Mouse (Mus musculus) macrophage (primary cell): ENCODE measurements around the gene Ninj1. TPM values are rescaled to one million over a fixed set of nuclear protein-coding genes. Genes with fewer than 3 reads are reported as not detected.

ENCODE experiments used
- H3K27ac ChIP-seq: fragments of 350-480 bp; formaldehyde crosslinking; 2 replicates; pipeline ENCODE4 v1.9.0; 2021
- H3K36me3 ChIP-seq: fragments of 350-480 bp; formaldehyde crosslinking; 2 replicates; pipeline ENCODE4 v1.9.0; 2021; ENCODE audit errors: inconsistent target
- H3K4me3 ChIP-seq: fragments of 350-480 bp; formaldehyde crosslinking; 2 replicates; pipeline ENCODE4 v1.9.0; 2021; ENCODE audit errors: inconsistent target
- H3K79me2 ChIP-seq: fragments of 350-480 bp; formaldehyde crosslinking; 2 replicates; pipeline ENCODE4 v1.9.0; 2021; ENCODE audit errors: inconsistent target
- WGBS: methylation state at CpG from one replicate; pipeline ENCODE4 v1.1.7; 2026; ENCODE audit warnings: inconsistent platforms; ENCODE audit not compliant: missing documents; 5-methylcytosine and 5-hydroxymethylcytosine counted together
- polyA plus RNA-seq: library from polyadenylated mRNA; stranded (reverse); fragments of 250-400 nt; gene quantifications from 3 replicates; pipeline ENCODE4 v1.2.4, GENCODE M21; 2018; ENCODE audit warnings: inconsistent platforms

The Ninj1 gene
- polyA plus RNA-seq, 1 experiment from 2014 or later, result 332 TPM

DNA sequence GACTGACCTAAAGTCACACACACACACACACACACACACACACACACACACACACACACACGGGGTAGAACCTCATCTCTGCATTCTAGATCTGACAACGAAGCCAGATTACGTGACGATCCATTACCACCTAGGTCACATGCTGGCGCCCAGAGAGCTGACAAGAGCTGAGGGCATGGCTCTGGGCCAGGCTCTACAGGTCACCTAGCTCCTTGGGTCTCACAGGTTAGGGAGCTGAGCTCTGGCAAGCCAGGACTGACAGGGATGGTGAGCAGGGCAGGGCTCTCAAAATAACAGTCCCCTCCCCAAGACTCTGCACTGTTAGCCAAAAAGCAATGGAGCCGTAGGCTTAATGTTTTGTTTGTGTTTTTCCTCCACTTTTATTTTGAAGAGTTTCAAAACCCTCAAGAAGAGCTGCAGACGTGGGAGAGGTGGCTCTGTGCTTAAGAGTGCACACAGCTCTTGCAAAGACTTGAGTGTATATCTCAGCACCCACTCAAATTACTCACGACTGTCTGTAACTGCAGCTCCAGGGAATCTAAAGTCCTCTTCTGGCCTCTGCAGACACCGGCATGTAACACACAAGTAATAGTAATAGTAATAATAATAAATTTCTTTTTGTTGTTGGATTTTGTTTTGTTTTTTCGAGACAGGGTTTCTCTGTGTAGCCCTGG is 29.1 kb upstream of the Ninj1 start:
- Histone ChIP-seq H3K4me3 (no peak overlapping the region), H3K79me2 (no peaks in the 10 kb centered on the region), H3K27ac (no peak overlapping the region), H3K36me3 (no peaks in the 10 kb centered on the region)
- WGBS, result 87% methylated on average over 10 of the region's 10 CpGs

DNA sequence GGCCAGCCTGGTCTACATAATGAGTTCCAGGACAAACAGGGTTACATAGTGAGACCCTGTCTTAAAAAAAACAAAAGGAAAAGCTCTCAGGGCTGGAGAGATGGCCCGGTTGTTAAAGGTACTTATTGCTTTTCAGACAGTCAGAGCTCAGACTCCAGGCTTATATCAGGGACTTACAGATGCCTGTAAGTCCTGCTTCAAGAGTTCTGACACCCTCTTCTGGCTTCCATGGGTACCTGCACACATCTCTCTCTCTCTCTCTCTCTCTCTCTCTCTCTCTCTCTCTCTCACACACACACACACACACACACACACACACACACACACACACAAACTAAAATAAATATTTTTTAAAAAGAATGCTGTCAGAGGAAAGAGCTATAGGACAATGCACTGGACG is 26.0 kb upstream of the Ninj1 start:
- Histone ChIP-seq H3K27ac (no peak overlapping the region), H3K36me3 (no peaks in the 10 kb centered on the region), H3K4me3 (no peak overlapping the region), H3K79me2 (no peaks in the 10 kb centered on the region)
- WGBS, result 55% methylated on average over 2 of the region's 2 CpGs

DNA sequence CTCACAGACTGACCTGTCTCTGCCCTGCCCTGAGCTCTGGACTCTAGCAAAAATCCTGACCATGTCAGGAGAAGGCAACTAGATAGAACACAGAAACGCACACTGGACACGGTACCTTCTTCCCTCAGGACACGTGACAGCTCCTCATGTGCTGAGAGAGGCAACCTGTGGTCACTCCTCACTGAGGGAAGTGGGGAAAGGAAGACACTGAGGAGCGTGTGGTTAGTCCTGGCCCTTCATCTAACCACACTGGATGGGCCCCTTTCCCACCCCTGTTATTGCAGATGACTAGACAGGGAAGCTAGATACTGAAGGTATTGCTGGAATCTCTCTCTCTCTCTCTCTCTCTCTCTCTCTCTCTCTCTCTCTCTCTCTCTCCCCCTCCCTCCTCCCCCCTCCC is 24.6 kb upstream of the Ninj1 start:
- 5% methylated on average over 4 of the region's 4 CpGs for WGBS
- Histone ChIP-seq H3K79me2 (no peaks in the 10 kb centered on the region), H3K4me3 (no peak overlapping the region), H3K27ac (no peak overlapping the region), H3K36me3 (no peaks in the 10 kb centered on the region)

DNA sequence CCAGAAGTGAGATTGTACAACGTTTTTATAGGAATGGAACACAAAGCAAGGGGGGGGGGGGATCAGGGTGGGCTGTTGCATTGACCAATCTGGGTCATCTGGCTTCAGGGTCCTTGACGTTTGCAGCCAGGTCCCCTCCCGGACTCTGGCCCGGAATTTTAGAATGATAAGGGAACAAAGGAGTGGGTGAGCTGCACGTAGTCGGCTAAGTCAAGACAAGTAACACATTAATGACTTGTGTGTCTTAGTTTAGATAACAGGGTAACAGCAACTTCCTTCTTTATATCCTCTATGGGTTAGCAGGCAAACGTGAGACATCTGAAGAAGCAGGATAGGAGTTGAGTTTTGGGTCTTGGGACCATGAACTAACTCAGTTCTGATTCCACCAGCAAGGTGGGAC is 23.6 kb upstream of the Ninj1 start:
- 65% methylated on average over 7 of the region's 7 CpGs for WGBS
- no peak overlapping the region for H3K4me3 ChIP-seq
- no peaks in the 10 kb centered on the region for H3K79me2 ChIP-seq
- no peak overlapping the region for H3K27ac ChIP-seq
- H3K36me3 ChIP-seq, result no peaks in the 10 kb centered on the region

DNA sequence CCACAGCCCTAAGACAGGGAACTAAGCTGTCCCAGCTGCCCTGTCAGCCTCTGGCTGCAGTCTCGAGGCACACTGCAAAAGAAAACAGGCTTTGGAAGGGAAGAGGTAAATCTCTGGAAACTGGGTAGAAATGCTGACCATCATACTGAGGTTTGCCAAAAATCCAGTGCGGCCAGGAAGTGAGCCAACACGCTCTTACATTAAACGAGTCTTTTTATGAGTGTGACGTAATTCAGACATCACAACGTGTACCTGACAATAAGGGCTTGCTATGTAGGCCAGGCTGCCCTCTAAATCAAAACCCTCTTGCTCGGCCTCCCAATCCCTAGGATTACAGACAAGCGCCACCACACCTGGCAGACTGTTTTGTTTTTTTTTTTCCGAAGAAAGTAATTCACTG is 20.2 kb upstream of the Ninj1 start:
- whole genome bisulfite sequencing, result 34% methylated on average over 9 of the region's 9 CpGs

DNA sequence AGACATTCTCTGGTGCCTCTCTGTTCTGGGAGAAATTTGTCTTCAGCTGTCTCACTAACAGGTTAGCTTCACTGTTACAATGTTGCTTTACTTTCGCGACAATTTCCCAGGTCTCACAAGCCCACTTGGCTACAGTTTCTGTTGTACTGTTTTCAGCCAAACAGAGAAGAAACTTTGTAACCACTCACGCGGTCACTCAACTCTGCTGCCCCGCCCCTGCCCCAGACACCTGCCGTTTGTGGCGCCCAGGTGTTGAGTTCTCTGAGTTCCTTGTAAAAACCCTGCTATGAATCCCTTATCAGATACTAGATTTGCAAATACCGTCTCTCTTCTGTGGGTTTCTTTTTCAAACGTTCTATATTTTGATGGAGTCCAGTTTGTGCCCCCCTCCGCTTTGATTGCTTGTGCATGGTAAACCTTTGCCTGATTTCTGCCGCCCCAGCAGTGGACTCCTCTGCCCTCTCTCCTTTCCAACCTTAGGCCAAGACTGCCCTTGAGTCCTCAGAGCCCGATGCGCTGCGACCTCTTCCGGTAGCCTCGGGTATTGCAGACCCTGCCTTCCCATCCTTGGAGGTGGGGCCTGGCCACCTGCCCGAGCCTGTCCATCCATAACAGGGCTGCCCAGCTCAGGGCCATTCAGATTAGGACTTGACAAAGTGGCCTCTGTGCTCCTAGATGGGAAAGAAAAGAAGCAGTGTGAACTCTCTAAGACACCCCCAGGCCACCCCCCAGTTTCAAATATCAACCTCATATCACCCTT is 17.7 kb upstream of the Ninj1 start:
- WGBS, result 40% methylated on average over 16 of the region's 17 CpGs
- Histone ChIP-seq H3K4me3 (no peak overlapping the region), H3K36me3 (no peaks in the 10 kb centered on the region), H3K27ac (no peak overlapping the region), H3K79me2 (no peaks in the 10 kb centered on the region)

More for the DNA sequence above, 20.2 kb upstream of the Ninj1 start:
- Histone ChIP-seq H3K79me2 (no peaks in the 10 kb centered on the region), H3K27ac (no peak overlapping the region), H3K4me3 (no peak overlapping the region), H3K36me3 (no peaks in the 10 kb centered on the region)

DNA sequence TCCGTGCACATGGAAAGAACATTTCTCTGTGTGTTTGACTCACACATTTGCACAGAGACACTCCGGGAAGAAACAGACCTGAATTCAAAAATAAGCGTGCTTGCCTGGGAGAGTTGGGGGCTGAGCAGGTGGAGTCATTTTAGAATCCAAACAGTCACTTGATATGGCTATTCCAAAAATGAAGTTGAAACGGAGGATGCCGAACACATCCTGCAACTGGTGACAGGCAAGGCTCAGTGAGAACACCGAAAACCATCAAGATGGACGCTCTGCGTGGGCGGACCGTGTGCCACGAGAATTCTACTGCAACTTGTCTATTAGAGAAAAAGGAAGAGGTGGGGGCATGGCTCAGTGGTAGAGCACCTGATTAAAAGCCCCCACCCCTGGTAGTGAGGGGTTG is 16.7 kb upstream of the Ninj1 start:
- Histone ChIP-seq H3K27ac (no peak overlapping the region), H3K4me3 (no peak overlapping the region), H3K36me3 (no peaks in the 10 kb centered on the region), H3K79me2 (no peaks in the 10 kb centered on the region)
- WGBS, result 98% methylated on average over 11 of the region's 11 CpGs

DNA sequence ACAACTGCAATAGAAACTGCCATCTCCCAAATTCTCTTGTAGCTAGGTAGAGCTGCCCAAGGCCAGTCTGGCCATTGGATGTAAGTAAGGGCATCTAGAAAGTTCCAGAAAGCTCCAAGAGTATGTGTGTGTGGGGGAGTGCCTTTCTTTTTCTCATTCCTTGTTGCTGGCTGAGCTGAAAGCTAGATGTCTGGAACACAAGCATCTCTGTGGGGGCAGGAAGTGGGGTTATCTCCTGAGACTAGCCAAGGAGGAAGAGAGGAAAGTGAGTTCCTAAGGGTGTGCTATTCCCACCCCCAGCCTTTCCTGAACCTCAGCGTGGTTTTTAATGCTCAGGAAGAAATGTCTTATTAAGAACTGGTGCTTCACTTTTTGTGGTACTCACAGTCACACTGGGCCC is 15.6 kb upstream of the Ninj1 start:
- Histone ChIP-seq H3K27ac (no peak overlapping the region), H3K4me3 (no peak overlapping the region), H3K36me3 (no peaks in the 10 kb centered on the region), H3K79me2 (no peaks in the 10 kb centered on the region)
- 25% methylated on average over 1 of the region's 1 CpGs for WGBS

DNA sequence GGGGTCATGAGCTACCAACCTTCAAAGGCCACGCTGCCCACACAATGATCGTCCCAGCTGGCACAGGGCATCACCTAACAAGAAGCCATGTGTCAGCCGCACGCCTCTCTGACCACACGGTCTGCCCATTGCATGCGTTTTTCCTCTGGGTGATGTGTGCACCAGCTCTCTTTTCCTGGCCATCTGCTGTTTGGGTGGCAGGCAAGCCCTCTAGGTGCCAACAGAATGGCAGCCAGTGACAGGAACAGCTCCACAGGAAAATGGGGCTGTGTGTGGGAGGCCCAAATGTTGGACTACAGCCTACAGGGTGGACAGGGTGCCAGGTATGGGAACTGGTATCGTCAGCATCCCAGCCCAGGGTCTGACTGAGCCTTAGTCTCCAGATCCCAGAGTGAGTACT is 14.9 kb upstream of the Ninj1 start:
- Histone ChIP-seq H3K79me2 (no peaks in the 10 kb centered on the region), H3K36me3 (no peaks in the 10 kb centered on the region), H3K27ac (no peak overlapping the region), H3K4me3 (no peak overlapping the region)
- WGBS, result 95% methylated on average over 7 of the region's 7 CpGs

DNA sequence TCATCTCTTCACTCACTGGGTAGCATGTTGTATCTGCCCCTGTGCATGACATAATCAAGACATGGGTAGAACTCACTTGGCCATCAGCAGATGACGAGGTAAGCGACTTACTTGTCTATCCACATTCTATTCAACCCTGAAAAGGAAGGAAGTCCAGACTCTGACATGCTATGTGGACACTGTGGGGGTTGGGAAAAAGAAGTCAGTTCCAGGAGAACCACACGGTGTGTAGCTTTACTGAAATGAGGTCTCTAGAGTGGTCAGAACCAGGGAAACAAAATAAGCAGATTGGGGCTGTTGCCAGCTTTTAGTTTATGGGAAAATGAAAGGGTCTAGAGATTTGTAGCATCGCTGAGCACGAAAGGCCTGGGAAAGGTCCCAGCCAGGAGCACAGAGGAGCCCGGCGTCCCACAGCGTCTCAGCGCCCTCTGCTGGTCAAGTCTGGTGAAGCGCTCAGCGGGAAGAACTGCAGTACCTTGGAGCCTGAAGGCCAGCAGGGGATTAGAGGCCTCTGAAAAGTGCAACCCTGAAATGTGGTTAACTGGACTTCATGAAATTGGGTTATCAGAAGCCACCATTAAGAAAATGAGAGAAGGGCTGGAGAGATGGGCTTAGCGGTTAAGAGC is 14.2 kb upstream of the Ninj1 start:
- 7% methylated on average over 11 of the region's 12 CpGs for WGBS
- H3K27ac ChIP-seq, result no peak overlapping the region
- H3K79me2 ChIP-seq, result no peaks in the 10 kb centered on the region
- no peak overlapping the region for H3K4me3 ChIP-seq
- H3K36me3 ChIP-seq, result no peaks in the 10 kb centered on the region

DNA sequence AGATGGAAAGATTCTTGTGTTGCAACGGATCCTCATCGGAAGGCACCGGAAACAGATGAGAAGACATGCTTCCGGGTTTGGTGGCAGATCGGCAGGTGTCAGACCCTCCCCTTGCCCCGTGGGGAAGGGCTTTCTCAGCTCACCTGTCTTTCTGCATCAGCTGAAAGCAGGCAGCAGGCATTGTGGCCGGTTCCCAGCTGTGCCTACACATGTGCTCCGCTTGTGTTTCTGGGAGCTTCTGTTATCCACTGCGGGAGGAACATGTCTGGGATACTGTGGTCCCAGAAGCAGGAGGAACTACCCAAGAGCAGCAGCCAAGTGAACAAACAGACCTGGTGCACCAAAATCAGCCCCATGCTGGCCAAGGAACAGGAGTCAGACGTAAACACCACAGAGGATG is 11.8 kb upstream of the Ninj1 start:
- 88% methylated on average over 10 of the region's 10 CpGs for WGBS
- H3K79me2 ChIP-seq, result no peaks in the 10 kb centered on the region
- H3K36me3 ChIP-seq, result no peaks in the 10 kb centered on the region
- no peak overlapping the region for H3K27ac ChIP-seq
- no peak overlapping the region for H3K4me3 ChIP-seq

DNA sequence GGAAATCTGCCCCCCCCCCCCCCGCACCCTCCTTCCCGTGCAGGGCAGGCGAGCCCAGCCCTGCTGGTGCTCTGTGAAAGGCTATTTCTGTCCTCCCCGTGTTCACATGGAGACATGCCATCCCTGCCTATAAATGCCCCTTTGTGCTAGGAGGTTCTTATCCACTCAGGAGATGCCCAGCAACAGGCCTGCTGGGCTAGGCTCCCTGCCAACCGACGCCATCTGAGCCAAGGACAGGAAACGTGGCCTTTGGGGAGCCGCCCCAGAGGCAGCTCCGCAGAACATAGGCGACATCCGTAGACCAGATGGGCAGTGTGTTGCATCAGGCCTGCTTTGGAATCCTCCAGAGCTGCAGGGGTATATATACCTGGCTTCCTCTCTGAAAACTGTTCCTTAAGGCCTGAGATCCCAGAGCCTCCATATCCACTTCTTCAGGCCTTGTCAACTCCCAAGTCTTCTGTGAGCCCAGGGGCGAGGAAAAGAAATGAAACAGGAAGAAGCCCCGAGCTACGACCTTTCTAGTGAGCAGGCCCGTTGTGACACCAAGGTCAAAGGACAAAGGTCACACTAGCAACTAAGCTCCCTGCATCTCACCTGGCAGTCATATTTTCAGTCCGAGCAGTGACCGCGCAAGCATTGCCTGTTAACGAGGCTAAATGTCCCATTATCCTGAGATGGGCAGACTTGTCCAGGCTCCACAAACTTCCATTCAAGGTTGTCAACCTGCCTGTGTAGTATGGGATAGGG is 8.3 kb upstream of the Ninj1 start:
- Histone ChIP-seq H3K36me3 (no peaks in the 10 kb centered on the region), H3K79me2 (no peaks in the 10 kb centered on the region), H3K27ac (no peak overlapping the region), H3K4me3 (no peak overlapping the region)
- 61% methylated on average over 16 of the region's 19 CpGs for WGBS

DNA sequence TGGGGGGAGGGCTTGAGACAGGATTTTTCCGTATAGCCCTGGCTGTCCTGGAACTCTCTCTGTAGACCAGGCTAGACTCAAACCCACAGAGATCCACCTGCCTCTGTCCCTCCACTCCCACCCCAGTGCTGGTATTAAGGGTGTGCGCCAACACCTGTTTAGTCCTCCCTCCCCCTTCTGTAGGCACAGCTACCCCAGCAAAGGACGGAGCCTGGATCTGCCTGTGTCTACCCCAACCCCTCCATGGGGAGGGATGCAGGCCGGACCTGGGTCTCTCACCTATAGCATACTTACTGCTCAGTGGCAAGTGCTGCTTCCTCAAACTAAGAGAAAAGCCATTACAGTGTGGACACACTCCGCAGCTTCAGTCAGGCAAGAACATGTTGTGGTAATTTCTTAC is 7.0 kb upstream of the Ninj1 start:
- WGBS, result 83% methylated on average over 5 of the region's 5 CpGs
- Histone ChIP-seq H3K4me3 (no peak overlapping the region), H3K27ac (no peak overlapping the region), H3K79me2 (no peaks in the 10 kb centered on the region), H3K36me3 (no peaks in the 10 kb centered on the region)

DNA sequence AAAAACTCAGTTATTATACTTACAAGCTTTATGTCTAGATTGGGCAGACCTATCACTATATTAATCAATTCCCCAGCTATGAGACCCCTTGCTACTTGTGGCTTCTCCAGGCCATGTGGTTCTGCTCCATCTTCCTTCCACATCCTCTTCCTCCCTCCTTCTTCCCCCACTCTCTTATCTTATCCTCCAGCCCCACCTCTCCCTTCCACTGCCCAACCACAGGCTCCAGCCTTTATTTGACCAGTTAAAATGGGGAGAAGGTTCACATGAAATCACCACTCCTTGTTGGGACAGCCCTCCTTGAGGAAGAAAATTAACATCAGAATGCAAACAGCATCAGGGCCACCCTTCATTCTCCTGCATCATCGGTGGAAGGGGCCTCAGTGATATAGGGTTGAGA is 6.6 kb upstream of the Ninj1 start:
- H3K27ac ChIP-seq, result no peak overlapping the region
- H3K79me2 ChIP-seq, result no peaks in the 10 kb centered on the region
- H3K36me3 ChIP-seq, result no peaks in the 10 kb centered on the region
- no peak overlapping the region for H3K4me3 ChIP-seq
- WGBS, result 58% methylated on average over 1 of the region's 1 CpGs
